Mouse (Mus musculus): ENCODE measurements at regions not wholly inside any gene's neighbourhood (a gene's known extent, or its start where the extent isn't known, plus 50 kb on each side); places are given as distances from the start of the nearest gene placed in this dataset.
"Not testable (repeated sequence)": the region's sequence is repeated elsewhere in the genome, so short reads cannot be mapped to it uniquely, and the experiment has no call there.

GRCm38 (mm10) chr8:7323067-7323675 is 1337.9 kb downstream of the Efnb2 start:
- no peak for DNase-seq

- no peak for DNase-seq
These were observed 1338.5 kb downstream of the Efnb2 start for GRCm38 (mm10) chr8:7322376-7323066.

- DNase-seq, result no peak
These were observed 1344.2 kb downstream of the Efnb2 start for GRCm38 (mm10) chr8:7316806-7317355.

GRCm38 (mm10) chr8:7309239-7309638 is 1351.8 kb downstream of the Efnb2 start:
- no peak for DNase-seq

GRCm38 (mm10) chr8:7289361-7289760 is 1371.7 kb downstream of the Efnb2 start:
- no peak for DNase-seq

GRCm38 (mm10) chr8:7286581-7286980 is 1374.5 kb downstream of the Efnb2 start:
- DNase-seq, result no peak

- DNase-seq, result no peak
These were observed 1393.6 kb downstream of the Efnb2 start for GRCm38 (mm10) chr8:7267406-7267805.

GRCm38 (mm10) chr8:7254336-7254735 is 1406.7 kb downstream of the Efnb2 start:
- not testable (repeated sequence) for DNase-seq

GRCm38 (mm10) chr8:7240321-7240720 is 1420.7 kb downstream of the Efnb2 start:
- DNase-seq, result no peak

GRCm38 (mm10) chr8:7234006-7234405 is 1427.0 kb downstream of the Efnb2 start:
- no peak for DNase-seq

- no peak for DNase-seq
These were observed 1441.7 kb downstream of the Efnb2 start for GRCm38 (mm10) chr8:7219300-7219699.

- DNase-seq, result no peak
These were observed 1453.9 kb downstream of the Efnb2 start for GRCm38 (mm10) chr8:7207178-7207577.

GRCm38 (mm10) chr8:7206596-7206995 is 1454.4 kb downstream of the Efnb2 start:
- DNase-seq, result no peak

- no peak for DNase-seq
These were observed 1456.0 kb downstream of the Efnb2 start for GRCm38 (mm10) chr8:7205086-7205485.

- DNase-seq, result no peak
These were observed 1470.3 kb downstream of the Efnb2 start for GRCm38 (mm10) chr8:7190726-7191125.

- no peak for DNase-seq
These were observed 1497.7 kb downstream of the Efnb2 start for GRCm38 (mm10) chr8:7163361-7163760.

- peak; percentile 5 for DNase-seq
These were observed 1529.3 kb downstream of the Efnb2 start for GRCm38 (mm10) chr8:7131746-7132145.

GRCm38 (mm10) chr8:7108849-7109248 is 1552.2 kb downstream of the Efnb2 start:
- no peak for DNase-seq

GRCm38 (mm10) chr8:7097577-7097976 is 1563.5 kb downstream of the Efnb2 start:
- DNase-seq, result no peak

- no peak for DNase-seq
These were observed 1568.2 kb downstream of the Efnb2 start for GRCm38 (mm10) chr8:7092831-7093230.

GRCm38 (mm10) chr8:7088123-7088522 is 1572.9 kb downstream of the Efnb2 start:
- no peak for DNase-seq

GRCm38 (mm10) chr8:7060255-7060656 is 1600.8 kb downstream of the Efnb2 start:
- no peak for DNase-seq

- no peak for DNase-seq
These were observed 1634.7 kb downstream of the Efnb2 start for GRCm38 (mm10) chr8:7026247-7026844.

Measured in gastrocnemius, postnatal 25 days (tissue).